In the genomic region with DNA sequence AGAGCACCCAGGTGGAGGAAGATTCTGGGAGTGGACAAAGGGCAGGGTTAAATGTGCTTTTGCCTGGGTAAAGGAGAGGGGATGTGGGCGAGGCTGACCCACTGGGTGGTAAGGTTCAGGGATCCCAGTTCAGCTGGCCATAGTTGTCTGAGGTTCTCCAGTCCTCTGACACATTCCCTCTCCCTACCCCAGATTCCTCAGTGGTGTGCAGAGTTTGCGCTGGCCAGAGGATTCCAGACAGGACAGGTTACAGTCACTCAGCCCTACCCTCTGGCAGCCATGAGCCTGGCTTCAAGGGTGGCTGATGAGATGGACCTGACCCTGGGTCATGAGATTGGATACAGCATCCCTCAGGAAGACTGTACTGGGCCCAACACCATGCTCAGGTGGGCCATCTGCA, we compare ENCODE assay signal across 26 mouse cellular contexts. TPM values are rescaled to one million over a fixed set of nuclear protein-coding genes. Genes with fewer than 3 reads are reported as not detected.
DNase-seq lines count a peak whose midpoint lies in the region; ATAC-seq and TF ChIP-seq lines count a peak whose summit lies in the region.
"Had no signal": no experiment of that assay in that cellular context is flagged by ENCODE, and none has a peak within 500 bp of the region (broad histone marks: within the 10 kb centered on the region; RNA-seq: fewer than 3 reads in every experiment).

No protein-coding gene starts in this region.

- TF ChIP-seq POLR2A in MEL (IDR thresholded peaks at IDR 0.05; ENCODE audit: control insufficient read depth in 1 of 2, insufficient read depth in 1 of 2, low read depth in 1 of 2, low read length in 2 of 2, poor library complexity in 1 of 2): no peak; a peak in 1 of 4 replicates
- no peak for TF ChIP-seq POLR2A in small intestine, adult 2 months (IDR thresholded peaks at IDR 0.05; ENCODE audit: low read depth, low read length)

- peaks cover 21% of the 10 kb centered on the region for H3K4me1 ChIP-seq in kidney, embryonic 15.5 days
- peaks cover 0 to 11% of the 10 kb centered on the region in 2 experiments; a peak in 3 of 4 replicates for H3K4me1 ChIP-seq in MEL (ENCODE audit: control insufficient read depth in 1 of 2, insufficient read depth in 2 of 2, low read length in 2 of 2)
- peaks cover 29% of the 10 kb centered on the region for H3K4me1 ChIP-seq in liver, embryonic 12.5 days
- peaks cover 14% of the 10 kb centered on the region for H3K4me1 ChIP-seq in small intestine, adult 2 months (ENCODE audit: control insufficient read depth, insufficient read depth, insufficient read length, low read length)

- no peak for TF ChIP-seq RAD21 in MEL (IDR thresholded peaks at IDR 0.05; ENCODE audit: low read depth, low read length)

- H3K9ac ChIP-seq in kidney, embryonic 15.5 days: no peak overlapping the region
- no peak overlapping the region for H3K9ac ChIP-seq in MEL (ENCODE audit: control insufficient read depth, low read depth, low read length, poor library complexity, severe bottlenecking)
- peak overlapping the region; percentile 14; the same call in 1 of the 2 replicates for H3K9ac ChIP-seq in liver, embryonic 12.5 days
- H3K9ac ChIP-seq: embryonic facial prominence, embryonic 15.5 days; heart, embryonic 12.5 days; limb, embryonic 13.5 days; midbrain, embryonic 15.5 days had no signal

- no peak for DNase-seq in kidney, postnatal 10 days
- no peak for DNase-seq in MEL (ENCODE audit: low read depth, low spot score)
- DNase-seq in cerebellum, postnatal 4 days (ENCODE audit: low spot score in 2 of 2): no peak
- no peak for DNase-seq in thymus, postnatal 4 days
- no peak for DNase-seq in testis, postnatal 14 days (ENCODE audit: low spot score)
- DNase-seq: adrenal gland, adult 2 months; cerebellum, postnatal 10 days; gastrocnemius, adult 2 months; kidney, adult 8-10 months; right cerebral cortex, postnatal 25 days; thymus, postnatal 25 days had no signal

- TF ChIP-seq EP300 in MEL (IDR thresholded peaks at IDR 0.05; ENCODE audit: low read depth in 1 of 2, low read length in 2 of 2): no peak

- peaks cover 32% of the 10 kb centered on the region for H3K27me3 ChIP-seq in kidney, embryonic 15.5 days
- no peaks in the 10 kb centered on the region for H3K27me3 ChIP-seq in MEL (ENCODE audit: control insufficient read depth in 1 of 2, insufficient read depth in 2 of 2, low read length in 2 of 2)
- H3K27me3 ChIP-seq in liver, embryonic 12.5 days (replicated peaks): peaks cover 44% of the 10 kb centered on the region
- no peaks in the 10 kb centered on the region for H3K27me3 ChIP-seq in small intestine, adult 2 months (ENCODE audit: control insufficient read depth, insufficient read depth, low read length)

- ATAC-seq in kidney, embryonic 15.5 days (replicated peaks; ENCODE audit: low FRiP score): no peak
- no peak for ATAC-seq in liver, embryonic 12.5 days
- ATAC-seq: hindbrain, embryonic 16.5 days; lung, postnatal 0 days; midbrain, embryonic 15.5 days had no signal

- peak overlapping the region; percentile 14 for H3K4me2 ChIP-seq in kidney, embryonic 15.5 days
- peak overlapping the region; percentile 41 for H3K4me2 ChIP-seq in liver, embryonic 12.5 days
- H3K4me2 ChIP-seq: embryonic facial prominence, embryonic 15.5 days; heart, embryonic 12.5 days; limb, embryonic 13.5 days; midbrain, embryonic 15.5 days had no signal

- no peaks in the 10 kb centered on the region for H3K9me3 ChIP-seq in kidney, embryonic 15.5 days (replicated peaks)
- no peaks in the 10 kb centered on the region for H3K9me3 ChIP-seq in MEL (replicated peaks; ENCODE audit: insufficient read depth, low read length)
- no peaks in the 10 kb centered on the region for H3K9me3 ChIP-seq in liver, embryonic 12.5 days (replicated peaks)
- H3K9me3 ChIP-seq: embryonic facial prominence, embryonic 15.5 days; heart, embryonic 12.5 days; limb, embryonic 13.5 days; midbrain, embryonic 15.5 days had no signal

- H3K79me2 ChIP-seq in MEL (ENCODE audit: control insufficient read depth, insufficient read depth, low read length, poor library complexity): peaks cover 27% of the 10 kb centered on the region

- H3K27ac ChIP-seq in kidney, embryonic 15.5 days: no peak overlapping the region
- H3K27ac ChIP-seq in MEL (ENCODE audit: control insufficient read depth, low read depth, low read length): no peak overlapping the region
- no peak overlapping the region for H3K27ac ChIP-seq in liver, embryonic 12.5 days
- peak overlapping the region; percentile 91 for H3K27ac ChIP-seq in small intestine, adult 2 months (ENCODE audit: insufficient read depth, low read depth, low read length)
- H3K27ac ChIP-seq: embryonic facial prominence, embryonic 15.5 days; gastrocnemius, adult 2 months; limb, embryonic 13.5 days; midbrain, embryonic 15.5 days had no signal

- WGBS in kidney, embryonic 15.5 days: 88% methylated on average over 2 of the region's 2 CpGs
- 77% methylated on average over 2 of the region's 2 CpGs for WGBS in liver, embryonic 12.5 days (ENCODE audit: insufficient replicate concordance)
- WGBS in small intestine, adult 2 months: 70% methylated on average over 2 of the region's 2 CpGs

- no peak for TF ChIP-seq CTCF in MEL (IDR thresholded peaks at IDR 0.05 in 2 of 3, conservative IDR thresholded peaks at IDR 0.05 in 1 of 3; ENCODE audit: control insufficient read depth in 1 of 3, insufficient read depth in 1 of 3, low read depth in 2 of 3, low read length in 3 of 3, poor library complexity in 1 of 3, severe bottlenecking in 1 of 3)
- no peak for TF ChIP-seq CTCF in small intestine, adult 2 months (IDR thresholded peaks at IDR 0.05; ENCODE audit: extremely low read depth, insufficient read length, insufficient replicate concordance, low read depth, low read length)

- no peak overlapping the region for H3K4me3 ChIP-seq in kidney, embryonic 15.5 days (replicated peaks)
- no peak overlapping the region for H3K4me3 ChIP-seq in MEL (ENCODE audit: control insufficient read depth in 1 of 2, insufficient read depth in 1 of 2, low read depth in 2 of 2, low read length in 2 of 2)
- no peak overlapping the region for H3K4me3 ChIP-seq in liver, embryonic 12.5 days
- H3K4me3 ChIP-seq in small intestine, adult 2 months (ENCODE audit: low read depth, low read length): peak overlapping the region; percentile 71
- H3K4me3 ChIP-seq: embryonic facial prominence, embryonic 15.5 days; gastrocnemius, adult 2 months; heart, embryonic 12.5 days; limb, embryonic 13.5 days; midbrain, embryonic 15.5 days had no signal

- peaks cover 23% of the 10 kb centered on the region for H3K36me3 ChIP-seq in kidney, embryonic 15.5 days
- H3K36me3 ChIP-seq in MEL (ENCODE audit: control insufficient read depth in 1 of 2, insufficient read depth in 2 of 2, low read length in 2 of 2): peaks cover 0 to 6% of the 10 kb centered on the region in 2 experiments; a peak in 3 of 4 replicates
- H3K36me3 ChIP-seq in liver, embryonic 12.5 days: peaks cover 28% of the 10 kb centered on the region
- H3K36me3 ChIP-seq in small intestine, adult 2 months (ENCODE audit: control insufficient read depth, insufficient read depth, low read length): peaks cover 15% of the 10 kb centered on the region

TF ChIP-seq in MEL, 35 proteins besides CTCF, POLR2A, EP300 and RAD21:
- TF ChIP-seq RCOR1 (IDR thresholded peaks at IDR 0.05; ENCODE audit: low read depth, low read length): no peak
- TF ChIP-seq POLR2AphosphoS2 (IDR thresholded peaks at IDR 0.05; ENCODE audit: low read length): 0 out of 2 replicates have a peak, but pooled peaks have one; percentile 8

RNA-seq across cellular contexts. Expression of gene Dqx1, which starts 1.1 kb away (rescaled TPM):
- 3.1 and 4.0 TPM in 2 replicates for polyA plus RNA-seq in kidney, embryonic 15.5 days (2015; fragmentation: Nextera tagmentation; extraction: Ambion mirVana)
- total RNA-seq in MEL (2012; rRNA removed): 1.3 TPM in 2 replicates
- polyA plus RNA-seq in MEL (2012; ENCODE audit: insufficient read depth in 1 of 2, insufficient read length in 2 of 2, low read depth in 1 of 2, low replicate concordance in 2 of 2, missing spikeins in 1 of 2): 1 to 10 TPM in 1 of 2 experiments, not detected in 1; 3.4 TPM
- 5.0 and 5.4 TPM in 2 replicates for polyA plus RNA-seq in liver, embryonic 12.5 days (2016; fragmentation: Nextera tagmentation; extraction: Ambion mirVana)
- 22.1 and 48.6 TPM in 2 replicates for polyA plus RNA-seq in small intestine, adult 2 months (2012; rRNA removed)

RNA-seq across cellular contexts. Expression of gene Htra2, which starts 3.7 kb away (rescaled TPM):
- 83.9 and 87.5 TPM in 2 replicates for polyA plus RNA-seq in kidney, embryonic 15.5 days (2015; fragmentation: Nextera tagmentation; extraction: Ambion mirVana)
- total RNA-seq in MEL (2012; rRNA removed): 95.1 and 107 TPM in 2 replicates
- polyA plus RNA-seq in MEL (2012; ENCODE audit: insufficient read depth in 1 of 2, insufficient read length in 2 of 2, low read depth in 1 of 2, low replicate concordance in 2 of 2, missing spikeins in 1 of 2): 100 to 1,000 TPM in 1 of 2 experiments, not detected in 1; 133 TPM
- polyA plus RNA-seq in liver, embryonic 12.5 days (2016; fragmentation: Nextera tagmentation; extraction: Ambion mirVana): 147 and 154 TPM in 2 replicates
- polyA plus RNA-seq in small intestine, adult 2 months (2012; rRNA removed): 15.0 and 24.3 TPM in 2 replicates

RNA-seq across cellular contexts. Expression of gene Aup1, which starts 4.4 kb away (rescaled TPM):
- polyA plus RNA-seq in kidney, embryonic 15.5 days (2015; fragmentation: Nextera tagmentation; extraction: Ambion mirVana): 196 and 221 TPM in 2 replicates
- 206 and 259 TPM in 2 replicates for total RNA-seq in MEL (2012; rRNA removed)
- polyA plus RNA-seq in MEL (2012; ENCODE audit: insufficient read depth in 1 of 2, insufficient read length in 2 of 2, low read depth in 1 of 2, low replicate concordance in 2 of 2, missing spikeins in 1 of 2): 100 to 1,000 TPM in 1 of 2 experiments, not detected in 1; 500 TPM
- polyA plus RNA-seq in liver, embryonic 12.5 days (2016; fragmentation: Nextera tagmentation; extraction: Ambion mirVana): 215 and 233 TPM in 2 replicates
- polyA plus RNA-seq in small intestine, adult 2 months (2012; rRNA removed): 392 and 694 TPM in 2 replicates

RNA-seq across cellular contexts. Expression of gene Tlx2, which starts 11.4 kb away (rescaled TPM):
- 0.69 and 3.6 TPM in 2 replicates for polyA plus RNA-seq in kidney, embryonic 15.5 days (2015; fragmentation: Nextera tagmentation; extraction: Ambion mirVana)
- not detected in 2 replicates for total RNA-seq in MEL (2012; rRNA removed)
- polyA plus RNA-seq in MEL (2012; ENCODE audit: insufficient read depth in 1 of 2, insufficient read length in 2 of 2, low read depth in 1 of 2, low replicate concordance in 2 of 2, missing spikeins in 1 of 2): not detected
- 0.11 and 0.42 TPM in 2 replicates for polyA plus RNA-seq in liver, embryonic 12.5 days (2016; fragmentation: Nextera tagmentation; extraction: Ambion mirVana)
- polyA plus RNA-seq in small intestine, adult 2 months (2012; rRNA removed): 3.5 and 4.9 TPM in 2 replicates
- total RNA-seq: gastrocnemius, adult 2 months; granulocyte monocyte progenitor cell, adult 5-6 weeks; heart, postnatal 25 days; layer of hippocampus, postnatal 14 days; megakaryocyte, adult 5-6 weeks; neutrophil, adult 5-6 weeks had no signal
- polyA plus RNA-seq: forebrain, embryonic 11.5 days; limb, embryonic 13.5 days; lung, postnatal 0 days; midbrain, embryonic 15.5 days had no signal

RNA-seq across cellular contexts. Expression of gene Pcgf1, which starts 18.9 kb away (rescaled TPM):
- 36.5 and 37.8 TPM in 2 replicates for polyA plus RNA-seq in kidney, embryonic 15.5 days (2015; fragmentation: Nextera tagmentation; extraction: Ambion mirVana)
- 18.2 and 19.2 TPM in 2 replicates for total RNA-seq in MEL (2012; rRNA removed)
- polyA plus RNA-seq in MEL (2012; ENCODE audit: insufficient read depth in 1 of 2, insufficient read length in 2 of 2, low read depth in 1 of 2, low replicate concordance in 2 of 2, missing spikeins in 1 of 2): 10 to 100 TPM in 1 of 2 experiments, not detected in 1; 25.2 TPM
- 20.8 and 23.3 TPM in 2 replicates for polyA plus RNA-seq in liver, embryonic 12.5 days (2016; fragmentation: Nextera tagmentation; extraction: Ambion mirVana)
- polyA plus RNA-seq in small intestine, adult 2 months (2012; rRNA removed): 6.4 and 9.9 TPM in 2 replicates
